Mouse (Mus musculus): ENCODE data around the gene Actr1a.

The Actr1a gene

GRCm38 (mm10) chr19:46348761-46349458, 46.6 kb downstream of the Actr1a start:
- DNase-seq, result peak; percentile 89

- DNase-seq, result no peak
Measured at GRCm38 (mm10) chr19:46347936-46348668, 47.4 kb downstream of the Actr1a start.

GRCm38 (mm10) chr19:46347146-46347545, 48.4 kb downstream of the Actr1a start:
- no peak for DNase-seq

GRCm38 (mm10) chr19:46344710-46345419, 50.7 kb downstream of the Actr1a start:
- no peak for DNase-seq

GRCm38 (mm10) chr19:46339287-46339971, 56.1 kb downstream of the Actr1a start:
- DNase-seq, result no peak

- no peak for DNase-seq
Measured at GRCm38 (mm10) chr19:46338942-46339286, 56.6 kb downstream of the Actr1a start.

GRCm38 (mm10) chr19:46338331-46338936, 57.1 kb downstream of the Actr1a start, which contains the start of gene Cuedc2:
TSS of gene Cuedc2 (minus strand) at chr19:46338702.
- DNase-seq, result peak; percentile 100

GRCm38 (mm10) chr19:46337719-46338330, 57.7 kb downstream of the Actr1a start:
- DNase-seq, result no peak

- DNase-seq, result no peak
Measured at GRCm38 (mm10) chr19:46333906-46334305, 61.6 kb downstream of the Actr1a start.

GRCm38 (mm10) chr19:46332721-46333339, 62.7 kb downstream of the Actr1a start:
- DNase-seq, result no peak

- no peak for DNase-seq
Measured at GRCm38 (mm10) chr19:46331936-46332335, 63.6 kb downstream of the Actr1a start.

- no peak for DNase-seq
Measured at GRCm38 (mm10) chr19:46331326-46331725, 64.2 kb downstream of the Actr1a start.

- DNase-seq, result no peak
Measured at GRCm38 (mm10) chr19:46330696-46331095, 64.9 kb downstream of the Actr1a start.

GRCm38 (mm10) chr19:46329951-46330350, 65.6 kb downstream of the Actr1a start:
- DNase-seq, result peak; percentile 93

GRCm38 (mm10) chr19:46329031-46329641, 66.4 kb downstream of the Actr1a start:
- DNase-seq, result peak; percentile 56

GRCm38 (mm10) chr19:46328081-46329030, 67.2 kb downstream of the Actr1a start, which contains the start of gene Fbxl15:
TSS of gene Fbxl15 (plus strand) at chr19:46328184.
- peak; percentile 99 for DNase-seq

- no peak for DNase-seq
Measured at GRCm38 (mm10) chr19:46327531-46328064, 68.0 kb downstream of the Actr1a start.
